Mouse (Mus musculus) neural tube, embryonic 11.5 days (tissue): ENCODE results near the gene Gkap1. TPM values are rescaled to one million over a fixed set of nuclear protein-coding genes. Genes with fewer than 3 reads are reported as not detected.

Source experiments
- ATAC-seq: fragments of 200-750 bp; cut with Nextera tagmentation; 2 replicates; pipeline ENCODE4 v1.8.0; 2017; ENCODE audit warnings: moderate number of reproducible peaks, mild to moderate bottlenecking, moderate TSS enrichment, moderate library complexity; ENCODE audit not compliant: insufficient read depth, low FRiP score, low TSS enrichment
- DNase-seq: peaks from one replicate; pipeline ENCODE4 v3.0.0-alpha.2; 2015; ENCODE audit warnings: low spot score
- H3K27ac ChIP-seq: fragments of 300-500 bp; sonication (generic); 2 replicates; pipeline ENCODE4 v1.5.1; 2014; ENCODE audit warnings: low read depth, mild to moderate bottlenecking, low read length
- H3K27me3 ChIP-seq: fragments of 300-500 bp; sonication (generic); 2 replicates; pipeline ENCODE4 v1.6.1; 2014; ENCODE audit warnings: mild to moderate bottlenecking, low read length, mixed read lengths; ENCODE audit not compliant: control insufficient read depth, insufficient read depth
- H3K36me3 ChIP-seq: fragments of 300-500 bp; sonication (generic); 2 replicates; pipeline ENCODE4 v1.6.1; 2014; ENCODE audit warnings: mild to moderate bottlenecking, low read length, moderate library complexity, mixed read lengths; ENCODE audit not compliant: control insufficient read depth, insufficient read depth
- H3K4me1 ChIP-seq: fragments of 300-500 bp; sonication (generic); 2 replicates; pipeline ENCODE4 v1.6.1; 2014; ENCODE audit warnings: low read length, mixed read lengths; ENCODE audit not compliant: control insufficient read depth, insufficient read depth
- H3K4me2 ChIP-seq: fragments of 300-500 bp; sonication (generic); 2 replicates; pipeline ENCODE4 v1.6.1; 2014; ENCODE audit warnings: low read depth, mild to moderate bottlenecking, moderate library complexity
- H3K4me3 ChIP-seq: fragments of 300-500 bp; sonication (generic); 2 replicates; pipeline ENCODE4 v1.5.1; 2014; ENCODE audit warnings: low read depth, low read length
- H3K9ac ChIP-seq: fragments of 300-500 bp; sonication (generic); 2 replicates; pipeline ENCODE4 v1.6.1; 2014; ENCODE audit warnings: mild to moderate bottlenecking, low read length
- H3K9me3 ChIP-seq: fragments of 300-500 bp; sonication (generic); 2 replicates; pipeline ENCODE4 v1.6.1; 2016; ENCODE audit warnings: low read length; ENCODE audit not compliant: control insufficient read depth
- WGBS: fragments of 180-500 bp; shearing (Covaris S2); extraction: QIAGEN DNeasy Blood & Tissue Kit; methylation state at CpG from one replicate; pipeline ENCODE4 v1.1.7; 2014; 5-methylcytosine and 5-hydroxymethylcytosine counted together
- polyA plus RNA-seq: library from polyadenylated mRNA; unstranded; fragments of >200 nt; fragmentation: Nextera tagmentation; extraction: Ambion mirVana; gene quantifications from 2 replicates; pipeline ENCODE4 v1.2.1, GENCODE M21; 2014

Gkap1 gene
- polyA plus RNA-seq, 1 experiment from 2014 or later, result 44.9 TPM

GRCm38 (mm10) chr13:58276256-58276655 is 757 bp upstream of the Gkap1 start:
- no peak overlapping the region for H3K4me2 ChIP-seq
- DNase-seq (no peak), ATAC-seq (no peak)
- no peak overlapping the region for H3K4me3 ChIP-seq
- no peak overlapping the region for H3K9ac ChIP-seq
- no peaks in the 10 kb centered on the region for H3K36me3 ChIP-seq
- H3K4me1 ChIP-seq, result peaks cover 4% of the 10 kb centered on the region; the same call in 1 of the 2 replicates
- no peaks in the 10 kb centered on the region for H3K9me3 ChIP-seq
- WGBS, result 71% methylated on average over 10 of the region's 10 CpGs
- no peaks in the 10 kb centered on the region for H3K27me3 ChIP-seq
- no peak overlapping the region for H3K27ac ChIP-seq

DNA sequence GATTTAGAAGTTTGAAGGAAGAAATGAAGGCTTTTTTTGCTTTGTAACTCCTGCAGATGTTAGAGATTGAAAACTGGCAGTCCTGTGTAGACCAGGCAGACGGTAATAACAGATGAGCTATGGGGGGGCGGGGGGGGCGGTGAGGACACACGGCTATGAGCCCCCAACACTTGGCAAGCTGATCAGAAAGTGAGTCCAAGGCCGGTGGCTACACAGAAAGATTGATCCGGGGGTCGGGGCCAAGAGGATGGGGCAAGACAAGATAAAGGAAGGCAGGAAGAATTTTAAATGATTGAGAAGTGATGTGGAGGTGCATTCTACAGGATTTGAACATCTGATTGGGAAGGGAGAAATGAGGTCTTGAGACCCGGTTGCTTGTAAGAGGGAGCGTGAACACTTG is 423 bp downstream of the Gkap1 start:
- Histone ChIP-seq H3K9ac (peak overlapping the region; percentile 88), H3K27me3 (no peaks in the 10 kb centered on the region), H3K9me3 (no peaks in the 10 kb centered on the region), H3K4me3 (peak overlapping the region; percentile 88), H3K36me3 (no peaks in the 10 kb centered on the region), H3K27ac (no peak overlapping the region), H3K4me1 (peaks cover 4% of the 10 kb centered on the region; the same call in 1 of the 2 replicates), H3K4me2 (peak overlapping the region; percentile 74)
- DNase-seq (no peak), ATAC-seq (no peak)
- WGBS, result 21% methylated on average over 9 of the region's 9 CpGs

GRCm38 (mm10) chr13:58274259-58274991 is 1.1 kb downstream of the Gkap1 start:
- under 1% methylated on average over 77 of the region's 84 CpGs for WGBS
- Histone ChIP-seq H3K9me3 (no peaks in the 10 kb centered on the region), H3K4me2 (peak overlapping the region; percentile 74), H3K4me1 (peaks cover 4% of the 10 kb centered on the region; the same call in 1 of the 2 replicates), H3K36me3 (no peaks in the 10 kb centered on the region), H3K9ac (peak overlapping the region; percentile 88), H3K4me3 (peak overlapping the region; percentile 88), H3K27me3 (no peaks in the 10 kb centered on the region), H3K27ac (peak overlapping the region; percentile 82)
- DNase-seq (peak; percentile 88), ATAC-seq (peak; percentile 70)

- H3K27ac ChIP-seq, result peak overlapping the region; percentile 82
- peak overlapping the region; percentile 74 for H3K4me2 ChIP-seq
- peak overlapping the region; percentile 88 for H3K9ac ChIP-seq
- WGBS, result under 1% methylated on average over 63 of the region's 115 CpGs
- H3K9me3 ChIP-seq, result no peaks in the 10 kb centered on the region
- H3K27me3 ChIP-seq, result no peaks in the 10 kb centered on the region
- H3K36me3 ChIP-seq, result no peaks in the 10 kb centered on the region
- peaks cover 4% of the 10 kb centered on the region; the same call in 1 of the 2 replicates for H3K4me1 ChIP-seq
- peak; percentile 73 for DNase-seq
- H3K4me3 ChIP-seq, result peak overlapping the region; percentile 88
- ATAC-seq, result peak; percentile 62
Observed at GRCm38 (mm10) chr13:58273411-58274258, 1.9 kb downstream of the Gkap1 start.

GRCm38 (mm10) chr13:58266864-58267263 is 8.6 kb downstream of the Gkap1 start:
- ATAC-seq (no peak), DNase-seq (no peak)
- Histone ChIP-seq H3K4me1 (no peaks in the 10 kb centered on the region), H3K36me3 (peaks cover 2% of the 10 kb centered on the region; the same call in 1 of the 2 replicates), H3K4me3 (no peak overlapping the region), H3K27ac (no peak overlapping the region), H3K9ac (no peak overlapping the region), H3K9me3 (no peaks in the 10 kb centered on the region), H3K4me2 (no peak overlapping the region), H3K27me3 (no peaks in the 10 kb centered on the region)
- WGBS, result 85% methylated on average over 3 of the region's 3 CpGs

- H3K27ac ChIP-seq, result no peak overlapping the region
- peaks cover 2% of the 10 kb centered on the region; the same call in 1 of the 2 replicates for H3K36me3 ChIP-seq
- no peaks in the 10 kb centered on the region for H3K9me3 ChIP-seq
- no peaks in the 10 kb centered on the region for H3K4me1 ChIP-seq
- no peak for DNase-seq
- no peak overlapping the region for H3K4me2 ChIP-seq
- ATAC-seq, result no peak
- H3K27me3 ChIP-seq, result no peaks in the 10 kb centered on the region
- H3K9ac ChIP-seq, result no peak overlapping the region
- WGBS, result 86% methylated on average over 8 of the region's 8 CpGs
- H3K4me3 ChIP-seq, result no peak overlapping the region
Observed at GRCm38 (mm10) chr13:58263546-58263945, 12.0 kb downstream of the Gkap1 start.

DNA sequence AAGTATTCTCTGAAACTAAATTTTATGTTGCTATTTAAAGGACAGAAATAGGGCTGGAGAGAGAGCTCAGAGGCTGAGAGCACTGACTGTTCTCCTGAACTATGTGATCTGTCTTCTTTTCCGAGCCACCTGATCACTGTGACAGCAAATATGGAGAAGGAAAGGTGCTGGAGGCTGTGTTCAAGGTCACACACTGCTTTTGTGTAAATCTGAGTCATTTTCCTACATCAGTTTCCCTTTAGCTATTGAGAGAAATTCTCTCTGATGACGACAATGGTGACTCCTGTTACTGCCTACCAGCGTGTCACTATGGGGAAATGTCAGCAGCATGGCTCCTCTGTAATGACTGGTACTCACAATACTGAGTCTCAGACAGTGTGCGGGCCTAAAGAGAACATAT is 13.8 kb downstream of the Gkap1 start:
- DNase-seq (no peak), ATAC-seq (no peak)

GRCm38 (mm10) chr13:58253268-58253667 is 22.2 kb downstream of the Gkap1 start:
- Histone ChIP-seq H3K27me3 (no peaks in the 10 kb centered on the region), H3K36me3 (peaks cover 4% of the 10 kb centered on the region; the same call in 1 of the 2 replicates), H3K4me3 (no peak overlapping the region), H3K9me3 (no peaks in the 10 kb centered on the region), H3K4me2 (no peak overlapping the region), H3K27ac (no peak overlapping the region), H3K4me1 (no peaks in the 10 kb centered on the region), H3K9ac (no peak overlapping the region)
- ATAC-seq (no peak), DNase-seq (no peak)
- WGBS, result 74% methylated on average over 1 of the region's 1 CpGs

More for the DNA sequence above, 13.8 kb downstream of the Gkap1 start:
- Histone ChIP-seq H3K4me2 (no peak overlapping the region), H3K36me3 (peaks cover 4% of the 10 kb centered on the region; the same call in 1 of the 2 replicates), H3K9ac (no peak overlapping the region), H3K27ac (no peak overlapping the region), H3K4me1 (no peaks in the 10 kb centered on the region), H3K4me3 (no peak overlapping the region), H3K27me3 (no peaks in the 10 kb centered on the region), H3K9me3 (no peaks in the 10 kb centered on the region)
- WGBS, result 88% methylated on average over 4 of the region's 4 CpGs
